Mouse (Mus musculus) lung, embryonic 16.5 days (tissue): Measurements from ENCODE around the gene Mlycd. TPM values are rescaled to one million over a fixed set of nuclear protein-coding genes. Genes with fewer than 3 reads are reported as not detected.

Experiments used
- ATAC-seq: fragments of 200-750 bp; cut with Nextera tagmentation; 2 replicates; pipeline ENCODE4 v1.8.0; 2017; ENCODE audit warnings: low read depth, mild to moderate bottlenecking, moderate library complexity
- H3K27ac ChIP-seq: fragments of 300-500 bp; sonication (generic); 2 replicates; pipeline ENCODE4 v1.5.1; 2014; ENCODE audit warnings: mild to moderate bottlenecking, control low read depth, low read length
- H3K27me3 ChIP-seq: fragments of 300-500 bp; sonication (generic); 2 replicates; pipeline ENCODE4 v1.6.1; 2014; ENCODE audit warnings: low read depth, low read length, mixed read lengths; ENCODE audit not compliant: control insufficient read depth, insufficient read depth
- H3K36me3 ChIP-seq: fragments of 300-500 bp; sonication (generic); 2 replicates; pipeline ENCODE4 v1.6.1; 2014; ENCODE audit warnings: low read length; ENCODE audit not compliant: control insufficient read depth, insufficient read depth
- H3K4me1 ChIP-seq: fragments of 300-500 bp; sonication (generic); replicated peaks from 2 replicates; pipeline ENCODE4 v1.6.1; 2014; ENCODE audit warnings: low read length, mixed read lengths; ENCODE audit not compliant: control insufficient read depth, insufficient read depth
- H3K4me2 ChIP-seq: fragments of 300-500 bp; sonication (generic); 2 replicates; pipeline ENCODE4 v1.6.1; 2014; ENCODE audit warnings: low read depth, low read length, control low read depth
- H3K4me3 ChIP-seq: fragments of 300-500 bp; sonication (generic); 2 replicates; pipeline ENCODE4 v1.5.1; 2014; ENCODE audit warnings: mild to moderate bottlenecking, low read length, control low read depth
- H3K9ac ChIP-seq: fragments of 300-500 bp; sonication (generic); 2 replicates; pipeline ENCODE4 v1.6.1; 2014; ENCODE audit warnings: low read length, control low read depth
- H3K9me3 ChIP-seq: fragments of 300-500 bp; sonication (generic); 2 replicates; pipeline ENCODE4 v1.6.1; 2016; ENCODE audit warnings: low read length; ENCODE audit not compliant: control insufficient read depth
- WGBS: fragments of 180-500 bp; shearing (Covaris S2); extraction: QIAGEN DNeasy Blood & Tissue Kit; methylation state at CpG from one replicate; pipeline ENCODE4 v1.1.7; 2014; 5-methylcytosine and 5-hydroxymethylcytosine counted together
- polyA plus RNA-seq: library from polyadenylated mRNA; unstranded; fragments of >200 nt; fragmentation: Nextera tagmentation; extraction: Ambion mirVana; gene quantifications from 2 replicates; pipeline ENCODE4 v1.2.1, GENCODE M21; 2015

Mlycd gene
- polyA plus RNA-seq, 1 experiment from 2014 or later = 12.1 TPM

GRCm38 (mm10) chr8:119427634-119428349 is 33.1 kb downstream of the Mlycd start:
- H3K4me2 ChIP-seq = no peak overlapping the region
- WGBS = 66% methylated on average over 12 of the region's 12 CpGs
- no peaks in the 10 kb centered on the region for H3K9me3 ChIP-seq
- no peak for ATAC-seq
- no peak overlapping the region for H3K9ac ChIP-seq
- H3K27me3 ChIP-seq = no peaks in the 10 kb centered on the region
- H3K36me3 ChIP-seq = no peaks in the 10 kb centered on the region
- no peak overlapping the region for H3K4me3 ChIP-seq
- peaks cover 16% of the 10 kb centered on the region for H3K4me1 ChIP-seq
- H3K27ac ChIP-seq = no peak overlapping the region

GRCm38 (mm10) chr8:119428350-119428740 is 33.7 kb downstream of the Mlycd start:
- Histone ChIP-seq H3K27ac (no peak overlapping the region), H3K4me2 (no peak overlapping the region), H3K36me3 (no peaks in the 10 kb centered on the region), H3K9ac (no peak overlapping the region), H3K4me1 (peaks cover 16% of the 10 kb centered on the region), H3K9me3 (no peaks in the 10 kb centered on the region), H3K27me3 (no peaks in the 10 kb centered on the region), H3K4me3 (no peak overlapping the region)
- 48% methylated on average over 7 of the region's 7 CpGs for WGBS
- no peak for ATAC-seq

GRCm38 (mm10) chr8:119428766-119429327 is 34.2 kb downstream of the Mlycd start:
- Histone ChIP-seq H3K36me3 (no peaks in the 10 kb centered on the region), H3K27ac (no peak overlapping the region), H3K9ac (no peak overlapping the region), H3K4me3 (no peak overlapping the region), H3K9me3 (no peaks in the 10 kb centered on the region), H3K4me2 (no peak overlapping the region), H3K4me1 (peaks cover 13% of the 10 kb centered on the region; the same call in 1 of the 2 replicates), H3K27me3 (no peaks in the 10 kb centered on the region)
- 61% methylated on average over 5 of the region's 5 CpGs for WGBS
- no peak for ATAC-seq

GRCm38 (mm10) chr8:119429552-119429951 is 34.9 kb downstream of the Mlycd start:
- ATAC-seq = no peak

GRCm38 (mm10) chr8:119430250-119430649 is 35.6 kb downstream of the Mlycd start:
- no peaks in the 10 kb centered on the region for H3K36me3 ChIP-seq
- no peaks in the 10 kb centered on the region for H3K9me3 ChIP-seq
- H3K27ac ChIP-seq = no peak overlapping the region
- WGBS = 69% methylated on average over 8 of the region's 8 CpGs
- peaks cover 9% of the 10 kb centered on the region; the same call in 1 of the 2 replicates for H3K4me1 ChIP-seq
- H3K4me3 ChIP-seq = no peak overlapping the region
- H3K27me3 ChIP-seq = no peaks in the 10 kb centered on the region
- no peak overlapping the region for H3K9ac ChIP-seq
- no peak overlapping the region for H3K4me2 ChIP-seq
- no peak for ATAC-seq

More at GRCm38 (mm10) chr8:119429552-119429951, 34.9 kb downstream of the Mlycd start:
- Histone ChIP-seq H3K4me3 (no peak overlapping the region), H3K4me1 (peaks cover 9% of the 10 kb centered on the region; the same call in 1 of the 2 replicates), H3K36me3 (no peaks in the 10 kb centered on the region), H3K9me3 (no peaks in the 10 kb centered on the region), H3K9ac (no peak overlapping the region), H3K4me2 (no peak overlapping the region), H3K27ac (no peak overlapping the region), H3K27me3 (no peaks in the 10 kb centered on the region)
- WGBS = 57% methylated on average over 3 of the region's 3 CpGs

- H3K27me3 ChIP-seq = no peaks in the 10 kb centered on the region
- H3K4me3 ChIP-seq = no peak overlapping the region
- H3K36me3 ChIP-seq = no peaks in the 10 kb centered on the region
- H3K27ac ChIP-seq = no peak overlapping the region
- peaks cover 7% of the 10 kb centered on the region; the same call in 1 of the 2 replicates for H3K4me1 ChIP-seq
- no peaks in the 10 kb centered on the region for H3K9me3 ChIP-seq
- 81% methylated on average over 7 of the region's 7 CpGs for WGBS
- H3K4me2 ChIP-seq = no peak overlapping the region
- ATAC-seq = no peak
- H3K9ac ChIP-seq = no peak overlapping the region
Measured at GRCm38 (mm10) chr8:119430690-119431089, 36.0 kb downstream of the Mlycd start.

- Histone ChIP-seq H3K9me3 (no peaks in the 10 kb centered on the region), H3K27ac (no peak overlapping the region), H3K9ac (no peak overlapping the region), H3K4me1 (peaks cover 16% of the 10 kb centered on the region), H3K4me3 (no peak overlapping the region), H3K27me3 (no peaks in the 10 kb centered on the region), H3K36me3 (no peaks in the 10 kb centered on the region), H3K4me2 (no peak overlapping the region)
- no peak for ATAC-seq
- WGBS = 33% methylated on average over 3 of the region's 3 CpGs
Measured at GRCm38 (mm10) chr8:119432372-119432771, 37.7 kb downstream of the Mlycd start.

- Histone ChIP-seq H3K4me2 (no peak within 1 kb of the TSS), H3K27me3 (no peaks in the 10 kb centered on the region), H3K4me1 (peaks cover 16% of the 10 kb centered on the region), H3K9me3 (no peaks in the 10 kb centered on the region), H3K27ac (no peak within 1 kb of the TSS), H3K4me3 (no peak within 1 kb of the TSS), H3K9ac (no peak within 1 kb of the TSS), H3K36me3 (no peaks in the 10 kb centered on the region)
- no peak for ATAC-seq
- WGBS = 85% methylated on average over 13 of the region's 13 CpGs
Measured at GRCm38 (mm10) chr8:119433582-119434174, 39.0 kb downstream of the Mlycd start, which contains the start of gene Osgin1. Gene Osgin1, plus strand, starts transcription at chr8:119434124.

GRCm38 (mm10) chr8:119434569-119434968 is 39.9 kb downstream of the Mlycd start:
- Histone ChIP-seq H3K4me2 (no peak overlapping the region), H3K9ac (no peak overlapping the region), H3K27me3 (no peaks in the 10 kb centered on the region), H3K36me3 (no peaks in the 10 kb centered on the region), H3K9me3 (no peaks in the 10 kb centered on the region), H3K4me1 (peaks cover 10% of the 10 kb centered on the region), H3K4me3 (no peak overlapping the region), H3K27ac (no peak overlapping the region)
- ATAC-seq = no peak
- 61% methylated on average over 6 of the region's 6 CpGs for WGBS
